Mouse (Mus musculus) erythroblast, embryonic 14.5 days (primary cell): ENCODE measurements around the gene Tpd52l2. TPM values are rescaled to one million over a fixed set of nuclear protein-coding genes. Genes with fewer than 3 reads are reported as not detected.

ENCODE experiments used
- H3K27me3 ChIP-seq: 2 replicates; pipeline ENCODE4 v1.6.1; 2012; ENCODE audit warnings: inconsistent platforms; ENCODE audit not compliant: control insufficient read depth
- H3K36me3 ChIP-seq: 2 replicates; pipeline ENCODE4 v1.6.1; 2012; ENCODE audit warnings: mild to moderate bottlenecking, inconsistent platforms; ENCODE audit not compliant: control insufficient read depth
- H3K4me1 ChIP-seq: 2 replicates; pipeline ENCODE4 v1.6.1; 2012; ENCODE audit warnings: inconsistent platforms; ENCODE audit not compliant: control insufficient read depth
- H3K4me3 ChIP-seq: replicated peaks from 2 replicates; pipeline ENCODE3; 2012; ENCODE audit warnings: moderate library complexity, mild to moderate bottlenecking, inconsistent platforms
- H3K9me3 ChIP-seq: 2 replicates; pipeline ENCODE4 v1.6.1; 2012; ENCODE audit warnings: low read length, inconsistent platforms, mixed read lengths; ENCODE audit not compliant: control insufficient read depth
- GATA1 ChIP-seq: IDR thresholded peaks from 2 replicates; pipeline ENCODE4 v1.6.1; 2012; ENCODE audit warnings: low read length, inconsistent platforms, mixed read lengths
- TAL1 ChIP-seq: IDR thresholded peaks from 3 replicates; pipeline ENCODE4 v1.6.1; 2012; ENCODE audit warnings: low read length, inconsistent platforms, mixed read lengths
- polyA plus RNA-seq: library from polyadenylated mRNA; stranded (reverse); fragments of >175 nt; gene quantifications from 2 replicates; pipeline ENCODE4 v1.2.3, GENCODE M21; 2012

The Tpd52l2 gene
- polyA plus RNA-seq, 1 experiment: 5.4 TPM

DNA sequence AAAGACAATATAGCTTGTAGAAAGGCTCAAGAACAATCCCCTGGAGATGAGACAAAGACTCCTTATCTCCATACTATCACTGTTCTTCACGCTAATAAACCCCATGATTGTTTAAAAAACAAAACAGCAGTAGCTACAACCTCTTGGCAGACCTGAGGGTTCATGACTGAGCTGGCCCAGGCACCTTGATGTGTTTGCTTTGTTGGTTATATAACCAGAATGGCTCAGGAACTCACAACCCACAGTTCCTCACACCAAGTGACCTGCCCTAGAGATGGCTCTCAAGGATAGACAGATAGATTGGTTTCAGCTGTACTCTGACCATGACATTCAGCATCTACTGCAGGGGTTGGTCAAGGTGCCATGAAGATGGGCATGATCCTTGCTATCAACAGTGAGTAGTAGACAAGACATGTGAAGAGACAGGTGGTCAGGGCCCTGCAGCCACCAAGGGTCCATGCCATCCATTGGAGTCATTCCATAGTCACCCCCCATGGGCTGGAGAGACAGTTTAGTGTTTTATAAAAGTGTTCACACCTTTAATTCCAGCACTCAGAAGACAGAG, 35.3 kb upstream of the Tpd52l2 start:
- Histone ChIP-seq H3K9me3 (no peaks in the 10 kb centered on the region), H3K4me1 (peaks cover 66% of the 10 kb centered on the region), H3K36me3 (no peaks in the 10 kb centered on the region), H3K27me3 (peaks cover 81% of the 10 kb centered on the region), H3K4me3 (no peak overlapping the region)
- TF ChIP-seq GATA1 (no peak), TAL1 (no peak)

DNA sequence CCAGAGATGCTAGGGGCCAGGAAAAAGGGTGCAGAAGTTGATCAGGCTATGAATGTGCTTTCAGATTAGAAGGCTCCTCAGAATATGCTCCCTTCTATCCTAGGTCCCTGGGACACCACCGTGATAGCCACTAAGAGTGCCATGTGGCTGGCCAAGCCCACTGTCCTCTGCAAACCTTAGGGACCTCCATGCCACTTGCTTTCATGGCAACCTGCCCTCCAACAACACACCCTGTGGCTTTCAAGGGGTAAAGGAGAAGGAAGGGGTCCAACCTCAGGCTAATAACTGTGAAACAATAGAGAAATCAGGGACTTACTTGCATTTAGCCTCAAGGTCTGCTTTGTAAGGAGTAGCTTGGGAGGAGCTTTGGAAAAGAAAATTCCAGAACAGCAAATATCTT, 34.3 kb upstream of the Tpd52l2 start:
- H3K36me3 ChIP-seq: no peaks in the 10 kb centered on the region
- TF ChIP-seq TAL1: no peak
- TF ChIP-seq GATA1: no peak
- peaks cover 57% of the 10 kb centered on the region for H3K4me1 ChIP-seq
- no peak overlapping the region for H3K4me3 ChIP-seq
- peaks cover 71% of the 10 kb centered on the region for H3K27me3 ChIP-seq
- H3K9me3 ChIP-seq: no peaks in the 10 kb centered on the region

DNA sequence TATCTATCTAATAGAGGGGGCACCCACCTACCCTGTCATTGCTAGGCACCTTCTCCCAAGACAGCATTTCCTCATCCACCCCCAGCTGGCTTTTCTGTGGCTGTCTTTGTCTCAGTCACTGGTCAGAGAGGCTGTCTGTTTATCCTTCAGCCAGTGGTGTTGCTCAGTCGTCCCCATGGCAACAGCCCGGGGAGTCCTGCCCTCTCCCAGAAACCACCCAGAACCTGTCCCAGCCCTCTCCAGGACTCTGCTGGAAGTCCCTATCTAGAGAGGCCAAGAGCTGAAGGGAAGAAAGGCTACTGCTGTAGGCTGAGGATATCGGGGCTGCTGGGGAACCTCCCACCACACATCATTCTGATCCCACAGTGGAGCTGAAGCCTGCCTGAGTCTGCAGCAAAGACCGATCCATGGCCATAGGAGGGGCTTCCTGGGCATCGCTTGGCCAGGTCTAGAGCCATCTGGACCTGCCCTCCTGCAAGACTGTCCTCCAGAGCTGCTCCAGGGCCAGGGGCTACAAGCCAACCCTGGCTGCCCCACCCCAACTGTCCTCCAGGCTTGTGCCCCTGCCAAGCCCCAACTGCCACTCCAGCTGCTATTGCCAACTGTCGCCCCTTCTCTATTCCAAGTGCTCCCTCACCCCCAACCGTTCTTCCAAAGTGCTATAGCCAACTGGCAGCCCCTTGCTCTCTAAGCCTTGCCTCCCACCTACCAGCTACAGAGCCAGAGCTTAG, 33.8 kb upstream of the Tpd52l2 start:
- Histone ChIP-seq H3K4me3 (no peak overlapping the region), H3K4me1 (peaks cover 52% of the 10 kb centered on the region), H3K9me3 (no peaks in the 10 kb centered on the region), H3K27me3 (peaks cover 66% of the 10 kb centered on the region), H3K36me3 (no peaks in the 10 kb centered on the region)
- TF ChIP-seq TAL1: no peak
- no peak for TF ChIP-seq GATA1

- H3K4me1 ChIP-seq: peaks cover 35% of the 10 kb centered on the region
Observed at GRCm38 (mm10) chr2:181465423-181465822, 31.5 kb upstream of the Tpd52l2 start.

DNA sequence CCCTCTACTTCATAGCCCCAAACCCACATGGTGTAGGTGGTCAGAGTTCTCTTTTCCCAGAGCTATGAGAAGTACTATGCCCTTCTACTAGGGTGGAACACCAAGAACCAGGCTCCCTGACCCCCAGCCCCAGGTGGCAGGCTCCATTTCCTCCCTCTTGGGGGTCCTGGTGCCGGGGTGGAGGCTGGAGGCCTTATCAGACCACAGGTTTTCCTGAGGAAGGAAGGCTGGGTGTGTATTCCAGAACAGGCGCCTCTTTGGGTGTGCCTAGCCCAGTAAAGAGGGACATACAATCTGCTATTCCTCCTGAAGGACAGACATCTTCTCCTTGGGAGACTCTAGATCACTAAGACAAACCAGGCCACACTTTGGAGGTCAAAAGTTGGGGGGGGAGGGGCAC, 26.7 kb upstream of the Tpd52l2 start:
- TF ChIP-seq TAL1 (no peak), GATA1 (no peak)
- Histone ChIP-seq H3K4me1 (peaks cover 7% of the 10 kb centered on the region), H3K27me3 (peaks cover 7% of the 10 kb centered on the region; the same call in 1 of the 2 replicates), H3K9me3 (no peaks in the 10 kb centered on the region), H3K36me3 (no peaks in the 10 kb centered on the region), H3K4me3 (no peak overlapping the region)

More at GRCm38 (mm10) chr2:181465423-181465822, 31.5 kb upstream of the Tpd52l2 start:
- Histone ChIP-seq H3K36me3 (no peaks in the 10 kb centered on the region), H3K27me3 (peaks cover 46% of the 10 kb centered on the region), H3K9me3 (no peaks in the 10 kb centered on the region), H3K4me3 (no peak overlapping the region)
- TF ChIP-seq GATA1 (no peak), TAL1 (no peak)

DNA sequence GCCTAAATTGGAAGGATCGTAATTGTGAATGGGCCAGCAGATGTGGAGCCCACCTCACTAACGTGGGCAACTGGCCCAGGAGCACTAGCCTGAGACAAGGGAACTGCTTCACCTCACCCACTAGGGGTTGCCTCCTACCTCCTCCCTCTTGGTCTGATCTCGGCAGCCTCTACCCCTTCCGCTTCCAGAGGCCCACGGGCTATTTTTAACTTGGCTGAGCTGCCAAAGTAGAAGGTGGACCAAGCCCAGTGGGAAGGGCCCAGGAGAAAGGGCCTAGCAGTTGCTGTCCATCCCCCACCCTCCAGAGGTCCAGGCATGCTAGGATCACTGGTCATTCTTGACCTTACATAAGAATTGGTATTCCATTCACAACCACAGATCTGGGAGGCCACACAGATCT, 25.7 kb upstream of the Tpd52l2 start:
- H3K9me3 ChIP-seq: no peaks in the 10 kb centered on the region
- H3K36me3 ChIP-seq: no peaks in the 10 kb centered on the region
- TF ChIP-seq TAL1 (no peak), GATA1 (no peak)
- no peak overlapping the region for H3K4me3 ChIP-seq
- peaks cover 7% of the 10 kb centered on the region for H3K4me1 ChIP-seq
- peaks cover 2% of the 10 kb centered on the region; the same call in 1 of the 2 replicates for H3K27me3 ChIP-seq

- Histone ChIP-seq H3K4me1 (peaks cover 7% of the 10 kb centered on the region), H3K4me3 (no peak overlapping the region), H3K36me3 (no peaks in the 10 kb centered on the region), H3K27me3 (peaks cover 2% of the 10 kb centered on the region; the same call in 1 of the 2 replicates), H3K9me3 (no peaks in the 10 kb centered on the region)
- TF ChIP-seq GATA1 (no peak), TAL1 (no peak)
Observed at GRCm38 (mm10) chr2:181472256-181472827, 24.6 kb upstream of the Tpd52l2 start.

DNA sequence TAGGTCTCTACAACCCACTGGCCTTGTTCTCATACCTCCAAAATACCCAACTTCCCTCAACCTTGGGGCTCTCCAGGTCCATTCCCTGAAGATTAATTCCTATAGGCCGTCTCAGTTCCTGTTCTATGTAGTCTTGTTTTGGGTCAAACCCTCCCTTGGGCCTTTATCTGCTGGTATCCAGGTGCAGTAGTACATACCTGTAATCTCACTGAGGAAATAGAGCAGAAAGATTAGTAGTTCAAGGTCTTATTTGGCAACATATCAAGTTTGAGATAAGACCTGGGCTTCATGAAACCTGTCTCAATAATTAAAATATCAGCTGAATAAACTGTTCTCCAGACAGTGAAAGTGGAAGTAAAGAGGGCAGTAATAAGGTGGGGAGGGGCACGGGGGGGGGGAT, 13.8 kb upstream of the Tpd52l2 start:
- no peaks in the 10 kb centered on the region for H3K9me3 ChIP-seq
- no peaks in the 10 kb centered on the region for H3K27me3 ChIP-seq
- no peaks in the 10 kb centered on the region for H3K36me3 ChIP-seq
- H3K4me1 ChIP-seq: peaks cover 37% of the 10 kb centered on the region
- TF ChIP-seq TAL1 (no peak), GATA1 (no peak)
- no peak overlapping the region for H3K4me3 ChIP-seq

GRCm38 (mm10) chr2:181483562-181484318, 13.2 kb upstream of the Tpd52l2 start:
- TF ChIP-seq GATA1 (no peak), TAL1 (no peak)
- H3K36me3 ChIP-seq: no peaks in the 10 kb centered on the region
- H3K4me3 ChIP-seq: no peak overlapping the region
- H3K9me3 ChIP-seq: no peaks in the 10 kb centered on the region
- H3K27me3 ChIP-seq: no peaks in the 10 kb centered on the region
- peaks cover 37% of the 10 kb centered on the region for H3K4me1 ChIP-seq
